Mouse (Mus musculus) liver, adult 2 months (tissue): ENCODE measurements at regions not wholly inside any gene's neighbourhood (a gene's known extent, or its start where the extent isn't known, plus 50 kb on each side); places are given as distances from the start of the nearest gene placed in this dataset.

Experiments used
- DNase-seq: peaks from one replicate; pipeline ENCODE4 v3.0.0-alpha.2; 2011; ENCODE audit warnings: low read depth, low spot score; ENCODE audit errors: extremely low read depth
- H3K27ac ChIP-seq: fragments of 200-500 bp; replicated peaks from 2 replicates; pipeline ENCODE4 v1.5.1; 2012; ENCODE audit warnings: low read depth, mild to moderate bottlenecking, control low read depth, inconsistent platforms, low read length; ENCODE audit not compliant: insufficient read depth
- H3K27me3 ChIP-seq: fragments of 200-500 bp; 2 replicates; pipeline ENCODE4 v1.6.1; 2012; ENCODE audit warnings: mild to moderate bottlenecking, moderate library complexity, low read length, inconsistent platforms; ENCODE audit not compliant: control insufficient read depth, insufficient read depth
- H3K36me3 ChIP-seq: fragments of 200-500 bp; 2 replicates; pipeline ENCODE4 v1.6.1; 2012; ENCODE audit warnings: low read length, inconsistent platforms; ENCODE audit not compliant: control insufficient read depth, insufficient read depth
- H3K4me1 ChIP-seq: fragments of 200-500 bp; 2 replicates; pipeline ENCODE4 v1.6.1; 2011; ENCODE audit warnings: low read length; ENCODE audit not compliant: control insufficient read depth, insufficient read depth
- H3K4me3 ChIP-seq: fragments of 200-500 bp; 2 replicates; pipeline ENCODE4 v1.5.1; 2011; ENCODE audit warnings: low read depth, mild to moderate bottlenecking, control low read depth, low read length, moderate library complexity; ENCODE audit not compliant: insufficient read depth
- H3K79me2 ChIP-seq: fragments of 200-500 bp; 2 replicates; pipeline ENCODE4 v1.6.1; 2012; ENCODE audit warnings: inconsistent platforms, mild to moderate bottlenecking, low read length, moderate library complexity; ENCODE audit not compliant: control insufficient read depth, insufficient read depth
- H3K9ac ChIP-seq: fragments of 200-500 bp; 2 replicates; pipeline ENCODE4 v1.6.1; 2012; ENCODE audit warnings: low read depth, mild to moderate bottlenecking, control low read depth, inconsistent platforms, low read length
- CTCF ChIP-seq: fragments of 200-500 bp; IDR thresholded peaks from 2 replicates; pipeline ENCODE4 v1.5.1; 2011; ENCODE audit warnings: low read depth, low read length, control low read depth
- POLR2A ChIP-seq: fragments of 200-500 bp; IDR thresholded peaks from 2 replicates; pipeline ENCODE4 v1.6.1; 2011; ENCODE audit warnings: low read length, control low read depth; ENCODE audit not compliant: insufficient read depth; ENCODE audit errors: extremely low read depth
- WGBS: fragments of 180-500 bp; shearing (Covaris S2); methylation state at CpG from one replicate; pipeline ENCODE4 v1.1.7; 2018; 5-methylcytosine and 5-hydroxymethylcytosine counted together

- Histone ChIP-seq H3K27ac (no peak overlapping the region), H3K36me3 (no peaks in the 10 kb centered on the region), H3K4me3 (no peak overlapping the region), H3K79me2 (no peaks in the 10 kb centered on the region), H3K27me3 (no peaks in the 10 kb centered on the region; the same call in 1 of the 2 replicates), H3K9ac (no peak overlapping the region), H3K4me1 (no peaks in the 10 kb centered on the region)
- DNase-seq: no peak
- TF ChIP-seq CTCF: no peak
- no peak for TF ChIP-seq POLR2A
- WGBS: 60% methylated on average over 1 of the region's 1 CpGs
Observed at GRCm38 (mm10) chr13:53996867-53997266, 58.6 kb downstream of the Drd1 start.

- TF ChIP-seq POLR2A: no peak
- TF ChIP-seq CTCF: no peak
- no peaks in the 10 kb centered on the region for H3K79me2 ChIP-seq
- H3K4me3 ChIP-seq: no peak overlapping the region
- DNase-seq: no peak
- 68% methylated on average over 7 of the region's 7 CpGs for WGBS
- no peak overlapping the region for H3K9ac ChIP-seq
- no peaks in the 10 kb centered on the region for H3K4me1 ChIP-seq
- H3K36me3 ChIP-seq: no peaks in the 10 kb centered on the region
- H3K27ac ChIP-seq: no peak overlapping the region
- H3K27me3 ChIP-seq: no peaks in the 10 kb centered on the region; the same call in 1 of the 2 replicates
Observed at GRCm38 (mm10) chr13:53992863-53993451, 62.5 kb downstream of the Drd1 start.

- 51% methylated on average over 2 of the region's 2 CpGs for WGBS
- Histone ChIP-seq H3K36me3 (no peaks in the 10 kb centered on the region), H3K9ac (no peak overlapping the region), H3K4me3 (no peak overlapping the region), H3K4me1 (no peaks in the 10 kb centered on the region), H3K27me3 (no peaks in the 10 kb centered on the region), H3K27ac (no peak overlapping the region), H3K79me2 (no peaks in the 10 kb centered on the region)
- DNase-seq: no peak
- no peak for TF ChIP-seq POLR2A
- no peak for TF ChIP-seq CTCF
Observed at GRCm38 (mm10) chr13:53979226-53979625, 76.3 kb downstream of the Drd1 start.

GRCm38 (mm10) chr13:53969421-53969820 lies 86.1 kb downstream of the Drd1 start:
- Histone ChIP-seq H3K79me2 (no peaks in the 10 kb centered on the region), H3K27ac (no peak overlapping the region), H3K4me1 (no peaks in the 10 kb centered on the region), H3K9ac (no peak overlapping the region), H3K27me3 (no peaks in the 10 kb centered on the region), H3K4me3 (no peak overlapping the region), H3K36me3 (no peaks in the 10 kb centered on the region)
- no peak for DNase-seq
- WGBS: 90% methylated on average over 2 of the region's 2 CpGs
- TF ChIP-seq POLR2A (no peak), CTCF (no peak)

GRCm38 (mm10) chr13:53956167-53956566 lies 99.3 kb downstream of the Drd1 start:
- no peak for DNase-seq
- H3K4me1 ChIP-seq: no peaks in the 10 kb centered on the region
- H3K27ac ChIP-seq: no peak overlapping the region
- H3K79me2 ChIP-seq: no peaks in the 10 kb centered on the region
- TF ChIP-seq POLR2A (no peak), CTCF (no peak)
- no peaks in the 10 kb centered on the region for H3K27me3 ChIP-seq
- no peak overlapping the region for H3K9ac ChIP-seq
- H3K4me3 ChIP-seq: no peak overlapping the region
- H3K36me3 ChIP-seq: no peaks in the 10 kb centered on the region
- WGBS: 89% methylated on average over 15 of the region's 15 CpGs

- Histone ChIP-seq H3K79me2 (no peaks in the 10 kb centered on the region), H3K27me3 (no peaks in the 10 kb centered on the region), H3K27ac (no peak overlapping the region), H3K4me1 (no peaks in the 10 kb centered on the region), H3K4me3 (no peak overlapping the region), H3K36me3 (no peaks in the 10 kb centered on the region), H3K9ac (no peak overlapping the region)
- WGBS: 4% methylated on average over 4 of the region's 4 CpGs
- TF ChIP-seq POLR2A: no peak
- no peak for TF ChIP-seq CTCF
- no peak for DNase-seq
Observed at GRCm38 (mm10) chr13:53948056-53948455, 107.4 kb downstream of the Drd1 start.
